Mouse (Mus musculus): ENCODE results near the gene Crybb1. TPM values are rescaled to one million over a fixed set of nuclear protein-coding genes. Genes with fewer than 3 reads are reported as not detected.
A peak's percentile ranks its signal among the peaks of the same experiment; 100 is the strongest.

The Crybb1 gene
- polyA plus RNA-seq, 1 experiment from 2014 or later = 4.5 TPM

DNA sequence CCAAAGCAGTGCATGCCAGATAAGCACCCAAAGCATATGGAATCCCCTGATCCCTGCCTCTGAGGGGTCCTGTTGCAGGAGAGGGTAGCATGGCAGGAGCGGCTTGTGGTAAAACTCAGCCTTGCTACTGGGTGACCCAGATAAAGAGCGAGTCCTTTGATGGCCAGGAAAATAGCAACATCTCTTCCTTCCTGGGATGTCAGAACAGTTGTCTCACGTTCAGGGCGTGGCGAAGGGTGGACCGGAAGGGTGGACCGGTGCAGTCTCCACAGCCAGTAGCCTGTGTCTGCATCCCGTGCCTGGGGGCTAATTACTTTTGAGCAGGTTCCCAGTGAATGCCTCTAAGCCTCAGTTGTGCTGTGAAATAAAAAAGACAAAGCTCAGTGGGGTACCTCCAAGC lies 2.4 kb upstream of the Crybb1 start:
- Histone ChIP-seq H3K4me3 (ENCODE audit: low read depth, low read length) (no peak overlapping the region), H3K9ac (replicated peaks; ENCODE audit: low read depth, low read length) (no peak overlapping the region), H3K4me1 (ENCODE audit: control insufficient read depth, insufficient read depth, low read length) (no peaks in the 10 kb centered on the region; the same call in 1 of the 2 replicates), H3K9me3 (ENCODE audit: control insufficient read depth, low read length) (no peaks in the 10 kb centered on the region), H3K27me3 (ENCODE audit: control insufficient read depth, insufficient read depth, low read length) (no peaks in the 10 kb centered on the region), H3K36me3 (ENCODE audit: control insufficient read depth, insufficient read depth, low read length) (no peaks in the 10 kb centered on the region), H3K4me2 (ENCODE audit: low read depth, low read length) (no peak overlapping the region), H3K27ac (ENCODE audit: low read depth, low read length) (no peak overlapping the region)
- WGBS = 40% methylated on average over 8 of the region's 8 CpGs
- no peak for ATAC-seq (ENCODE audit: low read depth)

DNA sequence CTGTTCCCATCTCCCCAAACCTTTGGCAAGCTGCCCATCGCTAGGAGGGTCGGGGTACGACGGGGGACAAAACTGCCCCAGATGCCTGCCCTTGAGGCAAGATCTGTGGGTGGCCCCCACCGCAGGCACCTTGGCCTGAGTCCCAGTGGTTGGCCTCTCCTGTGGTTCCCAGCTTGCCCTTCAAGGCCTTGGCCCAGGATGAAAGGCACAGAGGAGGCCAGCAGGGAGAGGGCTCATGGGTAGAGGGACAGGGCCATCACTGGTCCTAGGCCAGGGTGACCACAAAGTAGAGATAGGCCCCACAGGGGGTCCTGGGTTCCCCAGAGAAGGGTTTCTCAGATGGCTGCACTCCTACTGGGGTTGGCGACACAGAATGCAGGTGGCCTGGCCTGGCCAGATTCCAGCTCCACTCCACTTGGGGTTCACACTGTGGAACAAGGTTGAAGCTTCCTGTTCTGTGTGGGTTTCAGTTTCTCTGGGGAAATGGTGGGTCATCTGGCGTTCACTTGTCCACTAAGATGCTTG lies 1.3 kb upstream of the Crybb1 start:
- H3K9me3 ChIP-seq (ENCODE audit: control insufficient read depth, low read length) = no peaks in the 10 kb centered on the region
- H3K4me3 ChIP-seq (ENCODE audit: low read depth, low read length) = no peak overlapping the region
- ATAC-seq (ENCODE audit: low read depth) = peak; percentile 49; the same call in 1 of the 2 replicates
- WGBS = 61% methylated on average over 7 of the region's 7 CpGs
- H3K27me3 ChIP-seq (ENCODE audit: control insufficient read depth, insufficient read depth, low read length) = no peaks in the 10 kb centered on the region
- no peak overlapping the region for H3K27ac ChIP-seq (ENCODE audit: low read depth, low read length)
- no peak overlapping the region for H3K9ac ChIP-seq (replicated peaks; ENCODE audit: low read depth, low read length)
- H3K36me3 ChIP-seq (ENCODE audit: control insufficient read depth, insufficient read depth, low read length) = no peaks in the 10 kb centered on the region
- H3K4me2 ChIP-seq (ENCODE audit: low read depth, low read length) = no peak overlapping the region
- no peaks in the 10 kb centered on the region; the same call in 1 of the 2 replicates for H3K4me1 ChIP-seq (ENCODE audit: control insufficient read depth, insufficient read depth, low read length)

- no peak overlapping the region for H3K4me3 ChIP-seq (ENCODE audit: low read depth, low read length)
- WGBS = 66% methylated on average over 9 of the region's 9 CpGs
- H3K4me1 ChIP-seq (ENCODE audit: control insufficient read depth, insufficient read depth, low read length) = no peaks in the 10 kb centered on the region; the same call in 1 of the 2 replicates
- ATAC-seq (ENCODE audit: low read depth) = no peak
- no peak overlapping the region for H3K9ac ChIP-seq (replicated peaks; ENCODE audit: low read depth, low read length)
- H3K27me3 ChIP-seq (ENCODE audit: control insufficient read depth, insufficient read depth, low read length) = no peaks in the 10 kb centered on the region
- H3K27ac ChIP-seq (ENCODE audit: low read depth, low read length) = no peak overlapping the region
- H3K9me3 ChIP-seq (ENCODE audit: control insufficient read depth, low read length) = no peaks in the 10 kb centered on the region
- no peaks in the 10 kb centered on the region for H3K36me3 ChIP-seq (ENCODE audit: control insufficient read depth, insufficient read depth, low read length)
- no peak overlapping the region for H3K4me2 ChIP-seq (ENCODE audit: low read depth, low read length)
Observed at GRCm38 (mm10) chr5:112256457-112256856, 842 bp downstream of the Crybb1 start.

GRCm38 (mm10) chr5:112257896-112258295 lies 2.3 kb downstream of the Crybb1 start:
- Histone ChIP-seq H3K4me3 (ENCODE audit: low read depth, low read length) (no peak overlapping the region), H3K36me3 (ENCODE audit: control insufficient read depth, insufficient read depth, low read length) (no peaks in the 10 kb centered on the region), H3K4me1 (ENCODE audit: control insufficient read depth, insufficient read depth, low read length) (no peaks in the 10 kb centered on the region; the same call in 1 of the 2 replicates), H3K4me2 (ENCODE audit: low read depth, low read length) (no peak overlapping the region), H3K27me3 (ENCODE audit: control insufficient read depth, insufficient read depth, low read length) (no peaks in the 10 kb centered on the region), H3K9ac (replicated peaks; ENCODE audit: low read depth, low read length) (no peak overlapping the region), H3K9me3 (ENCODE audit: control insufficient read depth, low read length) (no peaks in the 10 kb centered on the region), H3K27ac (ENCODE audit: low read depth, low read length) (no peak overlapping the region)
- ATAC-seq (ENCODE audit: low read depth) = no peak
- 83% methylated on average over 3 of the region's 3 CpGs for WGBS

DNA sequence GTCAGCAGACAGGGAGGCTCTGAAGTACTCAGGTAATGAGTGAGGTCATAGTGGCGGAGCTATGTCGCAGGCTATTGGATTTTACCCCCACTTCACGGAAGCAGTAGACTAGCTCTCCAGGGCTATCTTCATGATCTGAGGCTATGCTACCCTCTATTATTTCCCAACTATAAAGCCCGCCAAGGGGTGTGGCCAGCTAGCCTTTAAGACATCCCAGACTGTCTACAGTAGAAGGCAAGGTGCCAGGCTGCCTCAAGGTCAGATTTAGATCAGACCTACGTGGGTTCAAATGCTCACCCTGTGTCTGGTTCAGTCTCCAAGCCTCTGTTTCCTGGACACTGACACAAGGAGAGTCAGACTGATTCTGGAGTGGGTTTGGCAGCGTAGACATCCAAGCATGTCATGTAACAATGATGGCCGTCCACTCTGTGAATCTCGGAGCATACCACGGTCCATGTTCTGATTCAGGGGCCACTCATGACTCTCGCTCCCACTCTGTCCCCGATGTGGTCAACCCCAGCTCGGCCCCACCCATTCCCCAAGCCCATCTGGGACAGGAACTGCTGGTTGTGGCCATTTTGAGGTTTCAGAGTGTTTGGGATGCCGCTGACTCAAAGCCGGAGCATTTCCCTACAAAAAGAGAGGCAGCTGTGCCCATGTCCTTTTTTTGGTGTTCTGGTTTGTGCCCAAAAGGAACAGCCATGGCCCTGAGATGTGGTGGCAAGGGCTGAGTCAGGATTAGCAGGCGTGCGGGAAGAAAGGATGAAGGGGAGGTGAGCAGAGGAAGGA lies 4.4 kb downstream of the Crybb1 start:
- H3K9ac ChIP-seq (replicated peaks; ENCODE audit: low read depth, low read length) = no peak overlapping the region
- no peak for ATAC-seq (ENCODE audit: low read depth)
- H3K4me2 ChIP-seq (ENCODE audit: low read depth, low read length) = no peak overlapping the region
- no peak overlapping the region for H3K27ac ChIP-seq (ENCODE audit: low read depth, low read length)
- no peaks in the 10 kb centered on the region for H3K36me3 ChIP-seq (ENCODE audit: control insufficient read depth, insufficient read depth, low read length)
- H3K4me1 ChIP-seq (ENCODE audit: control insufficient read depth, insufficient read depth, low read length) = no peaks in the 10 kb centered on the region; the same call in 1 of the 2 replicates
- H3K4me3 ChIP-seq (ENCODE audit: low read depth, low read length) = no peak overlapping the region
- H3K27me3 ChIP-seq (ENCODE audit: control insufficient read depth, insufficient read depth, low read length) = no peaks in the 10 kb centered on the region
- H3K9me3 ChIP-seq (ENCODE audit: control insufficient read depth, low read length) = no peaks in the 10 kb centered on the region
- 89% methylated on average over 16 of the region's 16 CpGs for WGBS

DNA sequence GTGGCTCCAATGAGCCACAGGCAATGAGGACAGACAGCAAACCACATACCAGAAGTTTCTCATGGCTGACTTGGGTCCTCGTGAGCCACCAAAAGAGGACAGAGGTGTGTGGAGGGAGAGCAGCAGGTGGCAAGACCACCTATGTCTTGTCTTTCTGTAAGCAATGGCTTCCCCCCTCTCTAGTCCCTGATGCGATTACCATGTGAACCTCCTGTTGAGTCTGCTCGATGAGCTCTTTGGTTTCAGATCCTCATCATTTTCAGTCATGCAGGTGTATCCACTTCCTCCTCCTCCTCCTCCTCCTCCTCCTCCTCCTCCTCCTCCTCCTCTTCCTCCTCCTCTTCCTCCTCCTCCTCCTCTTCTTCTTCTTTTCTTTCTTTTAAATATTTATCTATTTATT lies 5.2 kb downstream of the Crybb1 start:
- H3K4me3 ChIP-seq (ENCODE audit: low read depth, low read length) = no peak overlapping the region
- H3K9ac ChIP-seq (replicated peaks; ENCODE audit: low read depth, low read length) = no peak overlapping the region
- H3K27me3 ChIP-seq (ENCODE audit: control insufficient read depth, insufficient read depth, low read length) = no peaks in the 10 kb centered on the region
- H3K4me1 ChIP-seq (ENCODE audit: control insufficient read depth, insufficient read depth, low read length) = no peaks in the 10 kb centered on the region; the same call in 1 of the 2 replicates
- no peaks in the 10 kb centered on the region for H3K36me3 ChIP-seq (ENCODE audit: control insufficient read depth, insufficient read depth, low read length)
- 90% methylated on average over 3 of the region's 3 CpGs for WGBS
- H3K4me2 ChIP-seq (ENCODE audit: low read depth, low read length) = no peak overlapping the region
- no peak overlapping the region for H3K27ac ChIP-seq (ENCODE audit: low read depth, low read length)
- no peak for ATAC-seq (ENCODE audit: low read depth)
- no peaks in the 10 kb centered on the region for H3K9me3 ChIP-seq (ENCODE audit: control insufficient read depth, low read length)

DNA sequence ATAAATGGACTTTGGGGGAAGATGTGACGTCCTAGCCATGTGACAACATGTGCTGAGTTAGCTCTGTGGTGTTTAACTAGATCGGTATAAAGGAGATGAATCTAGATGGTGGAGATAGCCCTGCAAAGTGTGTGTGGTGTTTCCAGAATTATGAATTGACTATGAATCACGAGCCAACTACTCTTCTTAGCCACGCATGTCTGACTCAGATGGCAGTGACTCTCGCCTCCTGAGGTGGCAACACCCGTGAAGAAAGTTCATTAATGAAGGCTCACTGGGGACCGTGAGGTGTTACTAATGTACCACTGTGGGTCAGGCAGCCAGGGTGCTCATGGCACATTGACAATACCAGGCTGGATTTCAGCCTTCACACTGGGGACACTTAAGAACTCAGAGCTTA lies 8.5 kb downstream of the Crybb1 start:
- 86% methylated on average over 7 of the region's 7 CpGs for WGBS
- Histone ChIP-seq H3K9me3 (ENCODE audit: control insufficient read depth, low read length) (no peaks in the 10 kb centered on the region), H3K27ac (ENCODE audit: low read depth, low read length) (no peak overlapping the region), H3K4me3 (ENCODE audit: low read depth, low read length) (no peak overlapping the region), H3K9ac (replicated peaks; ENCODE audit: low read depth, low read length) (no peak overlapping the region), H3K36me3 (ENCODE audit: control insufficient read depth, insufficient read depth, low read length) (no peaks in the 10 kb centered on the region), H3K4me2 (ENCODE audit: low read depth, low read length) (no peak overlapping the region), H3K27me3 (ENCODE audit: control insufficient read depth, insufficient read depth, low read length) (no peaks in the 10 kb centered on the region), H3K4me1 (ENCODE audit: control insufficient read depth, insufficient read depth, low read length) (no peaks in the 10 kb centered on the region)
- no peak for ATAC-seq (ENCODE audit: low read depth)

DNA sequence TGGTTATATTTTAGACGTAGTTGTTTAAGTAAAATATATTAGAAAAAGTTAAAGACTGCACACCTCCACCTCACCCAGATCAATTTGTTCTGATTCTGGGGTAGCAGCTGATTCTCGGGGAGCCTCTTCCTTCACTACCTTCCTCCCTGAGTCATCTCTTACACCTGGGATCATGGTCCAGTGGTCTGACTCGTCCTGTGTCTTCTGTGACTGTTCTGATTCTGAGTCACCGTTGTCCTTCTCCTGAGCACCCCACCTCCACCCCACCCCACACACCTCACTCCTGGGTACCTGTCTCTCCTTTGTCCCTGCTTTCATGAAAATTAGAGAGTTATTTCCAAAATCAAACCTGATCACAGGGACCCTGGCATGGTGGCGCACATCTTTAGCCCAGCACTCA lies 9.5 kb downstream of the Crybb1 start:
- no peak overlapping the region for H3K27ac ChIP-seq (ENCODE audit: low read depth, low read length)
- no peak for ATAC-seq (ENCODE audit: low read depth)
- H3K4me3 ChIP-seq (ENCODE audit: low read depth, low read length) = no peak overlapping the region
- no peaks in the 10 kb centered on the region for H3K9me3 ChIP-seq (ENCODE audit: control insufficient read depth, low read length)
- H3K4me1 ChIP-seq (ENCODE audit: control insufficient read depth, insufficient read depth, low read length) = no peaks in the 10 kb centered on the region
- H3K9ac ChIP-seq (replicated peaks; ENCODE audit: low read depth, low read length) = no peak overlapping the region
- WGBS = 87% methylated on average over 5 of the region's 5 CpGs
- H3K27me3 ChIP-seq (ENCODE audit: control insufficient read depth, insufficient read depth, low read length) = no peaks in the 10 kb centered on the region
- H3K36me3 ChIP-seq (ENCODE audit: control insufficient read depth, insufficient read depth, low read length) = no peaks in the 10 kb centered on the region
- H3K4me2 ChIP-seq (ENCODE audit: low read depth, low read length) = no peak overlapping the region

DNA sequence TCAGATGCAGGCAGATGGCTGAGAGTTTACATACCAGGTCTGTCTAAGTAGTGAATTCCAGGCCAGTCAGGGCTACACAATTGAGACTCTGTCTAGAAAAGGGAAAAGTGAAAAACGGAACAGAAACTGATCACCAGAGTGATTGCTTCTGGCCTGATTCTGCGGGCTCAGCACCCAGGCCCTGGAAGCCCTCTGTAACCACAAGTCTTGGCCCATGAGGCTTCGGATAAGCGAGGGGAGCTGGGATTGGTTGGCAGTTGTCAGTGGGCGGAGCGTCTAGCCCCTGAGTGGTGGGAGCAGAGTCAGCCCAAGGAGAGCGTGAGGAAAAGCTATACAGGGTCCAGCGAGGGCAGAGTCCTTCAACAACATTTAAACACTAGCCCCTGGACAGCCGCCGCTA lies 9.9 kb downstream of the Crybb1 start:
- no peaks in the 10 kb centered on the region for H3K36me3 ChIP-seq (ENCODE audit: control insufficient read depth, insufficient read depth, low read length)
- H3K9me3 ChIP-seq (ENCODE audit: control insufficient read depth, low read length) = no peaks in the 10 kb centered on the region
- no peak overlapping the region for H3K4me2 ChIP-seq (ENCODE audit: low read depth, low read length)
- H3K27ac ChIP-seq (ENCODE audit: low read depth, low read length) = no peak overlapping the region
- no peak overlapping the region for H3K9ac ChIP-seq (replicated peaks; ENCODE audit: low read depth, low read length)
- 5% methylated on average over 10 of the region's 10 CpGs for WGBS
- no peaks in the 10 kb centered on the region for H3K27me3 ChIP-seq (ENCODE audit: control insufficient read depth, insufficient read depth, low read length)
- H3K4me1 ChIP-seq (ENCODE audit: control insufficient read depth, insufficient read depth, low read length) = no peaks in the 10 kb centered on the region
- no peak overlapping the region for H3K4me3 ChIP-seq (ENCODE audit: low read depth, low read length)
- ATAC-seq (ENCODE audit: low read depth) = no peak
